In genomic region chr12:101957942-101958544, GRCm38 (mm10) we compare ENCODE assay signal across 8 mouse cellular contexts. TPM values are rescaled to one million over a fixed set of nuclear protein-coding genes. Genes with fewer than 3 reads are reported as not detected.
DNase-seq lines count a peak whose midpoint lies in the region; ATAC-seq lines count a peak whose summit lies in the region.

TSS of gene Atxn3 (minus strand) at chr12:101958246.

- no peaks in the 10 kb centered on the region for H3K9me3 ChIP-seq in hindbrain, embryonic 12.5 days (replicated peaks)

- no peaks in the 10 kb centered on the region for H3K27me3 ChIP-seq in hindbrain, embryonic 12.5 days

- peak within 1 kb of the TSS; percentile 72 for H3K27ac ChIP-seq in hindbrain, embryonic 12.5 days

- H3K4me1 ChIP-seq in hindbrain, embryonic 12.5 days, result peaks cover 12% of the 10 kb centered on the region

- H3K36me3 ChIP-seq in hindbrain, embryonic 12.5 days, result no peaks in the 10 kb centered on the region

- DNase-seq in MN1 (ENCODE audit: low spot score), result peak; percentile 94
- DNase-seq in cerebellum, adult 9-10 months, result peak; percentile 96
- peak; percentile 92 to 98 for DNase-seq in frontal cortex, adult 2 months (ENCODE audit: extremely low spot score in 1 of 2, low spot score in 1 of 2)
- peak; percentile 95 to 97 for DNase-seq in layer of hippocampus, postnatal 14 days (ENCODE audit: low spot score in 2 of 2)
- DNase-seq in lung, postnatal 14 days, result peak; percentile 97
- DNase-seq in retina, adult 2 months (ENCODE audit: low read depth, low spot score), result peak; percentile 92
- peak; percentile 95 to 97 for DNase-seq in thymus, postnatal 36 days

- H3K9ac ChIP-seq in hindbrain, embryonic 12.5 days, result peak within 1 kb of the TSS; percentile 87

- 0% methylated on average over 54 of the region's 54 CpGs for WGBS in hindbrain, embryonic 12.5 days

- peak within 1 kb of the TSS; percentile 71 for H3K4me2 ChIP-seq in hindbrain, embryonic 12.5 days (replicated peaks)

- ATAC-seq in hindbrain, embryonic 12.5 days (ENCODE audit: low FRiP score), result peak; percentile 99

- H3K4me3 ChIP-seq in hindbrain, embryonic 12.5 days, result peak within 1 kb of the TSS; percentile 86

RNA-seq across cellular contexts. Expression of gene Atxn3, which starts in this region (rescaled TPM):
- polyA plus RNA-seq in frontal cortex, adult 2 months (2012; rRNA removed), result 21.0 and 21.5 TPM in 2 replicates
- 16.2 and 17.5 TPM in 2 replicates for polyA plus RNA-seq in hindbrain, embryonic 12.5 days (2016; fragmentation: Nextera tagmentation; extraction: Ambion mirVana)
- total RNA-seq in layer of hippocampus, postnatal 14 days (2021), result 10 to 100 TPM; 18.6 to 18.7 TPM

Comparison
In these comparisons a context has a peak if more than half of its experiments do, and no peak if none do; other contexts are left out.
1. Peak in every context shown above with its lines: DNase-seq, ATAC-seq, H3K4me3 ChIP-seq and H3K27ac ChIP-seq.